Mouse (Mus musculus) kidney, adult 18-20 months (tissue): ENCODE data around the gene Sorcs2.
"Not testable (repeated sequence)": the region's sequence is repeated elsewhere in the genome, so short reads cannot be mapped to it uniquely, and the experiment has no call there.

Experiments
- DNase-seq: peaks from one replicate; pipeline ENCODE4 v3.0.0; 2021

Gene Sorcs2

GRCm38 (mm10) chr5:36397837-36398282, at the start of gene Sorcs2:
Sorcs2 (minus strand) TSS chr5:36398139.
- peak; percentile 85 for DNase-seq

- no peak for DNase-seq
Measured at GRCm38 (mm10) chr5:36446166-36446890, 48.4 kb upstream of the Sorcs2 start.

GRCm38 (mm10) chr5:36445028-36445427, 47.1 kb upstream of the Sorcs2 start:
- no peak for DNase-seq

- DNase-seq, result no peak
Measured at GRCm38 (mm10) chr5:36444611-36445010, 46.7 kb upstream of the Sorcs2 start.

GRCm38 (mm10) chr5:36440741-36441140, 42.8 kb upstream of the Sorcs2 start:
- no peak for DNase-seq

- DNase-seq, result no peak
Measured at GRCm38 (mm10) chr5:36436858-36437257, 38.9 kb upstream of the Sorcs2 start.

GRCm38 (mm10) chr5:36434398-36434967, 36.5 kb upstream of the Sorcs2 start:
- no peak for DNase-seq

GRCm38 (mm10) chr5:36431711-36432110, 33.8 kb upstream of the Sorcs2 start:
- no peak for DNase-seq

GRCm38 (mm10) chr5:36429551-36429950, 31.6 kb upstream of the Sorcs2 start:
- no peak for DNase-seq

- DNase-seq, result no peak
Measured at GRCm38 (mm10) chr5:36427831-36428230, 29.9 kb upstream of the Sorcs2 start.

- DNase-seq, result peak; percentile 60
Measured at GRCm38 (mm10) chr5:36426404-36426803, 28.5 kb upstream of the Sorcs2 start.

GRCm38 (mm10) chr5:36424676-36425075, 26.7 kb upstream of the Sorcs2 start:
- DNase-seq, result no peak

- no peak for DNase-seq
Measured at GRCm38 (mm10) chr5:36422689-36423088, 24.8 kb upstream of the Sorcs2 start.

GRCm38 (mm10) chr5:36419861-36420260, 21.9 kb upstream of the Sorcs2 start:
- DNase-seq, result no peak

GRCm38 (mm10) chr5:36414712-36415331, 16.9 kb upstream of the Sorcs2 start:
- DNase-seq, result no peak

- DNase-seq, result peak; percentile 80
Measured at GRCm38 (mm10) chr5:36398463-36399364, 775 bp upstream of the Sorcs2 start.

GRCm38 (mm10) chr5:36397384-36397759, 567 bp downstream of the Sorcs2 start:
- no peak for DNase-seq

GRCm38 (mm10) chr5:36396491-36397383, 1.2 kb downstream of the Sorcs2 start:
- DNase-seq, result no peak

GRCm38 (mm10) chr5:36396011-36396410, 1.9 kb downstream of the Sorcs2 start:
- DNase-seq, result peak; percentile 77

GRCm38 (mm10) chr5:36394840-36395515, 3.0 kb downstream of the Sorcs2 start:
- DNase-seq, result no peak

- DNase-seq, result no peak
Measured at GRCm38 (mm10) chr5:36391751-36392150, 6.2 kb downstream of the Sorcs2 start.

GRCm38 (mm10) chr5:36390591-36390927, 7.4 kb downstream of the Sorcs2 start:
- DNase-seq, result not testable (repeated sequence)
